Mouse (Mus musculus): ENCODE results near the gene Olfr1446.

The Olfr1446 gene

DNA sequence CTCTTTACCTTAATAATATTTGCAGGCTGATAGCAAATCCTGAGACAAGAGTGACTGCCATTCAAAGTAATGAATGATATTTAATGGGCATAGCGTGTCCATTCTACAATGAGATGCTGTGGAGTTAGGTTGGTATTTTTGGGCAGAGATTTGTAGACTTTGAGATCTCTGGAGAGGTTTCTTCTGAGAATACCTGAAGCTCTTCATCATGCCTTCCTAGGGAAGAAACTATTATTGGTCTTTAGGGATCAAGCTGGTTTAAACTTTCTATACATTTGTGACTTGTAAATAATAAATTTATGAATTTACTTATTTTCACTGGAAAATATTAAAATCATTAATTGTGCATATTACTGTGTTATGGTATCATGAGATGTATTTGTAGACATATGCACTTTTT, at the start of gene Olfr1446:
Olfr1446 (minus strand) TSS at position 101 of the 400 bp plus-strand sequence.
- in situ Hi-C loops (cut with MboI, MseI) = no loop called here

DNA sequence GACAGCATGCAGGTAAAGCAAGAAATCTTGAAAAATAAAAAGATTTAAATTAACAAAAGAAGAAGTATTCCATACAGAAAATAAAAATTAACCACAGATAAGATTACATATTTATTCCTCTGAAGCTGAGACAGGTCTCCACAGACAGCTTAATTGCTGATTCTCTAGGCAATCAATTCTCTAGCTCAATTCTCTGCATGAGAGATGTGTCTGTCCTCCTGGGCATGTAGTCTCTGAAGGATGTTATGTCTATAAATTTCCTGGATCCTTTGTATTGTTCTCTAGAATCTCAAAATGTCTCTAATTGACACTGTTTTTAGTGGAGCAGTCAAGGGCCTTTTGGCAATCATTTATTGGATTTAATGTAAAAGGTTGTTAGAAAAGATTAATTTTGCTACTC, 37.2 kb upstream of the Olfr1446 start, which contains the start of gene Olfr1449:
Olfr1449 (plus strand) TSS at position 301 of the 400 bp plus-strand sequence.
- in situ Hi-C loops (cut with MboI, MseI) = no loop called here

- in situ Hi-C loops (cut with MboI, MseI) = no loop called here
These were observed 31.0 kb upstream of the Olfr1446 start, which contains the start of gene Olfr1448 for GRCm38 (mm10) chr19:12924319-12924718. Gene Olfr1448 (minus strand): TSS chr19:12924419.

- in situ Hi-C loops (cut with MboI, MseI) = no loop called here
These were observed 10.3 kb upstream of the Olfr1446 start, which contains the start of gene Olfr1447 for GRCm38 (mm10) chr19:12903643-12904042. Gene Olfr1447 (minus strand): TSS chr19:12903743.

DNA sequence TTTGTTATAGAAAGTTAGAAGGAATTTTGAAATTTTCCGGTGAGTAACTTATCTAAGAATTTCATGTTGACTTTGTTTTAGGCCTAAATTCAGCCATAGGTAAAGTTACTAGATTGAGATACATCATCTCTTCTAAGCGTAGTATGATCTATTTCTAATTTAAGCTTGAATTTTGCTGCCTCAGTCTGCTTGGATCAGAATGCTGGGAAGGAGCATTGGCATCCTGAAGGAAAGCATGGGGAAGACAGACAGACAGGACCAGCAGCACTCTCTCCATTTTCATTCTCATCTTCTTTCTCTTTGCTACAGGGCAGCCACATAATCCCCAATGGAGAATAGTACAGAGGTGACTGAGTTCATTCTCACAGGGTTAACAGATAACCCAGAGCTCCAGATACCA, 9.8 kb downstream of the Olfr1446 start, which contains the start of gene Olfr1445:
Olfr1445 (plus strand) TSS at position 301 of the 400 bp plus-strand sequence.
- in situ Hi-C loops (cut with MboI, MseI) = no loop called here

- in situ Hi-C loops (cut with MboI, MseI) = loop anchor here (25.0 kb wide), 1 partner anchor 620 kb away; the partner anchor contains the start of genes Olfr1432 and Olfr262
These were observed 36.3 kb downstream of the Olfr1446 start, which contains the start of gene Olfr1444 for GRCm38 (mm10) chr19:12856983-12857382. Gene Olfr1444 (plus strand): TSS chr19:12857283.

DNA sequence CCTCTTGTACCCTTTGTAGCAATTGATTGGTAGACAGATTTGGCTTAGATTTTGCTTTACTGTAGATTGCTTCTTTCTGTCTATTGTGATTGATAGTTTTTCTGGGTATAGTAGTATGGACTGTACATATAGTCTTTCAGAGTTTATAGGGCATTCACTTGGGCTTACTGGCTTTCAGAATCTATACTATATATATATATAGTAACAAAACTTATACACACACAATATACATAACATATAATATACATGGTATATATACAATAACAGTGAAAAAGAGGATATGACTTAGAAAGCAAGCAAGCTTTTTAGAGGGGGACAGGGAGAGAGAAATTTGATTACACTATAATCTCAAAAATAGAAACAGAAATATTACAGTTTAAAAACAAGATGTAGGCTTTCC, 46.9 kb downstream of the Olfr1446 start, which contains the start of gene Gm5244:
Gm5244 (plus strand) TSS at position 301 of the 400 bp plus-strand sequence.
- in situ Hi-C loops (cut with MboI, MseI) = no loop called here

DNA sequence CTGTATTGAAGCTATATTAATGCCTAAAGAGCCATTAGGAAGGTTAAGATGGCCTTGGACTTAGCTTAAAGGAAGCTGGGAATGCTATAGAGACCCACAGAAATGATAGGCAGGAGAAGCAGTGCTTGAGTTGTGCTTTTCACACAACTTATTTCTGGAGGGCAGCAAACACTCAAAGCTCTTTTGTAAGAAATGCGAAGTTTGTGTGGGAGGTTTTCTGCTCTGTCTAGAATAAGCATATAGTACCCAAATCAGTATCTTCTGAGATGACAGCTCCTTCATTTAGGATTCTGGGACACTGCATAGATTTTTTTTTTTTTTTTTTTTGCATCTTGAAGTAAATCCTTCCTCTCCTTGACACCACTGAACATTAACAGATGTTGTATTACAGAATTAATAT, 54.8 kb downstream of the Olfr1446 start:
- in situ Hi-C loops (cut with MboI, MseI) = no loop called here

Data from T-helper 1 cell (primary cell).